Mouse (Mus musculus) C2C12 (cell line): ENCODE measurements around the gene Rundc1. TPM values are rescaled to one million over a fixed set of nuclear protein-coding genes. Genes with fewer than 3 reads are reported as not detected.
A peak's percentile ranks its signal among the peaks of the same experiment; 100 is the strongest.

Source experiments
- H3K27me3 ChIP-seq: one replicate; pipeline ENCODE4 v1.6.1; 2011; ENCODE audit not compliant: control insufficient read depth, insufficient read depth, insufficient read length
- H3K36me3 ChIP-seq: one replicate; pipeline ENCODE4 v1.6.1; 2011; ENCODE audit not compliant: control insufficient read depth, insufficient read depth
- H3K4me3 ChIP-seq: one replicate; pipeline ENCODE4 v1.5.1; 2011; ENCODE audit warnings: mild to moderate bottlenecking, control low read depth; ENCODE audit not compliant: poor library complexity, insufficient read depth, severe bottlenecking
- H3K79me2 ChIP-seq: one replicate; pipeline ENCODE4 v1.6.1; 2011; ENCODE audit not compliant: control insufficient read depth, insufficient read depth
- H3K79me3 ChIP-seq: one replicate; pipeline ENCODE4 v1.6.1; 2011; ENCODE audit warnings: low read depth, control low read depth
- H3ac ChIP-seq: one replicate; pipeline ENCODE3; 2011; ENCODE audit warnings: low read depth; ENCODE audit not compliant: control insufficient read depth, insufficient read length
- CEBPB ChIP-seq: IDR thresholded peaks from one replicate; pipeline ENCODE4 v1.6.1; 2011; ENCODE audit warnings: low read depth, mild to moderate bottlenecking, control low read depth, moderate library complexity
- CTCF ChIP-seq: IDR thresholded peaks from one replicate; pipeline ENCODE4 v1.5.1; 2011; ENCODE audit not compliant: control insufficient read depth, insufficient read depth, insufficient read length
- FOSL1 ChIP-seq: IDR thresholded peaks from one replicate; pipeline ENCODE4 v1.8.0; 2011; ENCODE audit warnings: mild to moderate bottlenecking, low read length; ENCODE audit not compliant: poor library complexity, insufficient read depth, severe bottlenecking
- MAX ChIP-seq: IDR thresholded peaks from one replicate; pipeline ENCODE4 v1.6.1; 2011; ENCODE audit warnings: mild to moderate bottlenecking, control low read depth
- MYOD1 ChIP-seq: IDR thresholded peaks from one replicate; pipeline ENCODE4 v1.6.1; 2011; ENCODE audit warnings: low read depth; ENCODE audit not compliant: control insufficient read depth, insufficient read length
- MYOG ChIP-seq: IDR thresholded peaks from one replicate; pipeline ENCODE4 v1.6.1; 2011; ENCODE audit not compliant: control insufficient read depth, insufficient read length; ENCODE audit errors: extremely low read depth
- USF1 ChIP-seq: IDR thresholded peaks from one replicate; pipeline ENCODE4 v1.6.1; 2011; ENCODE audit warnings: low read depth, mild to moderate bottlenecking, control low read depth, moderate library complexity
- polyA plus RNA-seq: library from polyadenylated mRNA; unstranded; fragments of >200 nt; fragmentation: generic; extraction: Trizol; gene quantifications from one replicate; pipeline ENCODE4 v1.2.1, GENCODE M21; 2012; ENCODE audit warnings: missing spikeins

Gene Rundc1
- polyA plus RNA-seq, 1 experiment = 10.4 TPM

GRCm38 (mm10) chr11:101467477-101468262 is 42.8 kb downstream of the Rundc1 start:
- TF ChIP-seq CTCF = peak; percentile 42
- no peak for TF ChIP-seq USF1

GRCm38 (mm10) chr11:101468263-101468688 is 43.4 kb downstream of the Rundc1 start:
- peaks cover 6% of the 10 kb centered on the region for H3K79me3 ChIP-seq
- H3K36me3 ChIP-seq = no peaks in the 10 kb centered on the region
- H3K79me2 ChIP-seq = peaks cover 21% of the 10 kb centered on the region
- peak overlapping the region; percentile 56 for H3ac ChIP-seq
- H3K4me3 ChIP-seq = peak overlapping the region; percentile 36
- no peaks in the 10 kb centered on the region for H3K27me3 ChIP-seq
- TF ChIP-seq CEBPB (no peak), FOSL1 (no peak), MYOD1 (no peak), MYOG (no peak), CTCF (no peak), MAX (no peak), USF1 (no peak)

More at GRCm38 (mm10) chr11:101467477-101468262, 42.8 kb downstream of the Rundc1 start:
- Histone ChIP-seq H3K27me3 (no peaks in the 10 kb centered on the region), H3K36me3 (peaks cover 2% of the 10 kb centered on the region), H3K79me2 (peaks cover 27% of the 10 kb centered on the region), H3K4me3 (peak overlapping the region; percentile 36), H3ac (peak overlapping the region; percentile 58), H3K79me3 (peaks cover 6% of the 10 kb centered on the region)

- Histone ChIP-seq H3K27me3 (no peaks in the 10 kb centered on the region), H3K79me3 (peaks cover 6% of the 10 kb centered on the region), H3ac (no peak overlapping the region), H3K4me3 (no peak overlapping the region), H3K79me2 (peaks cover 16% of the 10 kb centered on the region), H3K36me3 (no peaks in the 10 kb centered on the region)
- TF ChIP-seq FOSL1 = no peak
- TF ChIP-seq CEBPB = no peak
- no peak for TF ChIP-seq USF1
- TF ChIP-seq MYOG = no peak
- no peak for TF ChIP-seq CTCF
- TF ChIP-seq MYOD1 = no peak
- no peak for TF ChIP-seq MAX
Measured at GRCm38 (mm10) chr11:101468731-101469130, 43.8 kb downstream of the Rundc1 start.

- peaks cover 12% of the 10 kb centered on the region for H3K79me2 ChIP-seq
- H3K36me3 ChIP-seq = no peaks in the 10 kb centered on the region
- no peaks in the 10 kb centered on the region for H3K27me3 ChIP-seq
- no peak overlapping the region for H3K4me3 ChIP-seq
- H3K79me3 ChIP-seq = peaks cover 4% of the 10 kb centered on the region
- TF ChIP-seq MYOD1 (no peak), CTCF (no peak), CEBPB (no peak), FOSL1 (no peak), MYOG (no peak), USF1 (no peak), MAX (no peak)
- no peak overlapping the region for H3ac ChIP-seq
Measured at GRCm38 (mm10) chr11:101469155-101469554, 44.3 kb downstream of the Rundc1 start.

- TF ChIP-seq FOSL1 (no peak), CEBPB (no peak), MAX (no peak)
- Histone ChIP-seq H3K4me3 (no peak overlapping the region), H3K79me2 (peaks cover 1% of the 10 kb centered on the region), H3K27me3 (no peaks in the 10 kb centered on the region), H3K79me3 (no peaks in the 10 kb centered on the region), H3ac (no peak overlapping the region), H3K36me3 (no peaks in the 10 kb centered on the region)
Measured at GRCm38 (mm10) chr11:101470206-101470605, 45.3 kb downstream of the Rundc1 start.

- no peaks in the 10 kb centered on the region for H3K79me2 ChIP-seq
- TF ChIP-seq MYOD1 (no peak), MYOG (no peak), CTCF (no peak), MAX (no peak), CEBPB (no peak), USF1 (no peak), FOSL1 (no peak)
- no peak overlapping the region for H3K4me3 ChIP-seq
- no peaks in the 10 kb centered on the region for H3K79me3 ChIP-seq
- H3ac ChIP-seq = no peak overlapping the region
- no peaks in the 10 kb centered on the region for H3K36me3 ChIP-seq
- no peaks in the 10 kb centered on the region for H3K27me3 ChIP-seq
Measured at GRCm38 (mm10) chr11:101471926-101472325, 47.0 kb downstream of the Rundc1 start.
